8 mouse cellular contexts compared by ENCODE assay signal in the genomic region with DNA sequence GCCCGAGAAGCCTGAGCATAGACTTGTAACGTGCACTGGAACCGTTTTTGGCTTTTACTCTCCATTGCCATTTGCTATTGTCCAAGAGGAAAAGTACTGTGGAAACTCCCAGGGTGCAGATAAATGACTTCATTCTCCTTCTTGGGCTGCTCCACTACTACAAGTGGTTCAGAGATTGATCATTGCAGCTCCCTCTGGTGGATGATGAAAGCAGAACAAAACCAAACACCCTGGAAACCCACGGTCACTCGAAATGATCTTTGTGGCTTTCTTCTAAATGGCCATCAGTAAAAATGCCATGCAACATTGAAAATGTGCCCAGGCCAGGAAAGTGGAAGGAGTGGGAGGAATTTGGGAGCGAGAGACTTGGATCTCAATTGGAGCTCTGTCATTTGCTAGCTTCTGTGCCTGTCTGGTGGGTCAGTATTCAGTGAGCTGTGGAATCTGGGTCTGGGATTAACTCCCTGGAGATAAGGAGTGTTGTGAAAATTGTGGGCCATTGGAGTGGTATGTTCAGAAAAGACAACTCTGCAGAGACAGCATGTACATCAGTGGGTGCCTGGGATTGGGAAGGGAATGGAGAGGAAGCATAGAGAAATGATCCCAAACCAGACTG.
DNase-seq lines count a peak whose midpoint lies in the region; ATAC-seq lines count a peak whose summit lies in the region.

No protein-coding gene starts in this region.

- intact Hi-C loops in left cerebral cortex, postnatal 4 days (cut with DNase I) = loop anchor here (5.0 kb wide), 1 partner anchor 162 kb away; no protein-coding TSS in a partner anchor

- peak; percentile 84 for DNase-seq in adipocyte (ENCODE audit: low spot score)
- peak; percentile 44 for DNase-seq in embryo, embryonic 9.5 days (ENCODE audit: extremely low spot score)
- peak; percentile 75 to 84 for DNase-seq in heart, adult 9 months (ENCODE audit: low spot score in 2 of 2)
- peak; percentile 46 to 58 for DNase-seq in kidney, adult 8-10 months
- peak; percentile 39 for DNase-seq in left cerebral cortex, postnatal 4 days
- DNase-seq in naive thymus-derived CD4-positive, alpha-beta T cell, adult 2 months (ENCODE audit: low read depth) = peak; percentile 62
- peak; percentile 25 for DNase-seq in thymus, postnatal 4 days

- ATAC-seq in CD4-positive, CD25-positive, alpha-beta regulatory T cell, adult 4 months = peak; percentile 89

Comparison
In these comparisons a context has a peak if more than half of its experiments do, and no peak if none do; other contexts are left out.
1. Peak in every context shown above with its lines: DNase-seq and ATAC-seq.
2. DNase-seq: peak in every context shown above with its lines; median percentile 84 in adipocyte; 80 in heart, adult 9 months; 62 in naive thymus-derived CD4-positive, alpha-beta T cell, adult 2 months; 52 in kidney, adult 8-10 months; 44 in embryo, embryonic 9.5 days; 39 in left cerebral cortex, postnatal 4 days; 25 in thymus, postnatal 4 days.